Comparison of ENCODE assay signal across 9 mouse cellular contexts in the genomic region with DNA sequence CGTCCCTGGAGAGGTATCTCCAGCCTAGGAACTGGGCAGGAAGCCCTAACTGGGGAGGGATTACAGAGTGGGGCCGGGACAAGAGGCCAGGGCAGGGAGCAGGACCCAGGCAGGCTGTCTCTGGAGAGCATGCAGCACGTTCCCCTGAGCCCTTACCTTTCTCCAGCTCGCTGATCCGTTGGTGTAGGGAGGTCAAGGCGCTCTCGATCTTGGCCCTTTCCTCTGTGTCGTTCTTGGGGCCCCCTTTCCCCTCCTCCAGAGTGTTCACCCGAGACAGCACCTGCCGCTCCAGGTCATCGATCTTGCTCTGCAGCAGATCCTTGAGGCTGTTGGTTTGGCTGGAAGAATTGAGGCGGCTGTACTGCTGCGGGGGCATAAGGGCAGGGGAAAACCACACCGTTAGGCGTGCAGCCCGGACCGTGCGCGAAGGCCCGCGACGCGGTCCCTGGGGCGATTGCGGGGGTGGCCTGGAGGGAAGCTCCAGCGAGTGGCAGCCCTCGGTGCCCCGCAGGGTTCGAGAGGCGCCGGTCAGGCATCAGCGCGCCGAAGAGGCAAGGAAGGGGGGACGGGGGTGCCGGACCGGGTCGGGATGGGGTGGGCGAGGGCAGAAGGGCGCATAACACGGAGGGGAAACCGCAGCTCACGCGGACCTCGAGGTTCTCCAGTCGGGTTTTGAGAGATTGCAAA. TPM values are rescaled to one million over a fixed set of nuclear protein-coding genes. Genes with fewer than 3 reads are reported as not detected.
DNase-seq lines count a peak whose midpoint lies in the region; ATAC-seq and TF ChIP-seq lines count a peak whose summit lies in the region.
"Had no signal": no experiment of that assay in that cellular context is flagged by ENCODE, and none has a peak within 500 bp of the region (broad histone marks: within the 10 kb centered on the region; RNA-seq: fewer than 3 reads in every experiment).

No protein-coding gene starts in this region.

- H3K36me3 ChIP-seq in kidney, embryonic 14.5 days (ENCODE audit: control insufficient read depth, insufficient read depth, low read length), result no peaks in the 10 kb centered on the region
- no peaks in the 10 kb centered on the region for H3K36me3 ChIP-seq in forebrain, embryonic 12.5 days (replicated peaks)
- no peaks in the 10 kb centered on the region for H3K36me3 ChIP-seq in hindbrain, embryonic 14.5 days (replicated peaks; ENCODE audit: control insufficient read depth, insufficient read depth)
- no peaks in the 10 kb centered on the region for H3K36me3 ChIP-seq in myocyte (ENCODE audit: control insufficient read depth, insufficient read depth)

- under 1% methylated on average over 46 of the region's 46 CpGs for WGBS in kidney, embryonic 14.5 days
- WGBS in forebrain, embryonic 12.5 days, result under 1% methylated on average over 43 of the region's 46 CpGs
- under 1% methylated on average over 46 of the region's 46 CpGs for WGBS in hindbrain, embryonic 14.5 days

- H3ac ChIP-seq in myocyte (ENCODE audit: control insufficient read depth, insufficient read length), result peak overlapping the region; percentile 48

- H3K27ac ChIP-seq in kidney, embryonic 14.5 days (ENCODE audit: low read depth, low read length), result no peak overlapping the region
- H3K27ac ChIP-seq in forebrain, embryonic 12.5 days, result no peak overlapping the region
- H3K27ac ChIP-seq in hindbrain, embryonic 14.5 days, result no peak overlapping the region

- H3K9me3 ChIP-seq in kidney, embryonic 14.5 days (ENCODE audit: control insufficient read depth, low read length), result no peaks in the 10 kb centered on the region
- H3K9me3 ChIP-seq in forebrain, embryonic 12.5 days, result no peaks in the 10 kb centered on the region
- no peaks in the 10 kb centered on the region for H3K9me3 ChIP-seq in hindbrain, embryonic 14.5 days (ENCODE audit: control insufficient read depth, low read length)

- no peak for TF ChIP-seq POLR2A in myocyte (IDR thresholded peaks at IDR 0.05; ENCODE audit: insufficient read length, low read depth)

- H3K27me3 ChIP-seq in kidney, embryonic 14.5 days (ENCODE audit: control insufficient read depth, insufficient read depth, low read length), result peaks cover 71% of the 10 kb centered on the region
- H3K27me3 ChIP-seq in forebrain, embryonic 12.5 days, result peaks cover 99% of the 10 kb centered on the region
- peaks cover 12% of the 10 kb centered on the region; the same call in 1 of the 2 replicates for H3K27me3 ChIP-seq in hindbrain, embryonic 14.5 days (ENCODE audit: control insufficient read depth, insufficient read depth, low read length)
- peaks cover 34% of the 10 kb centered on the region for H3K27me3 ChIP-seq in myocyte (ENCODE audit: control insufficient read depth, insufficient read depth, insufficient read length)

- peak overlapping the region; percentile 99 for H3K4me2 ChIP-seq in kidney, embryonic 14.5 days (replicated peaks; ENCODE audit: low read depth, low read length)
- H3K4me2 ChIP-seq in forebrain, embryonic 12.5 days, result peak overlapping the region; percentile 99
- H3K4me2 ChIP-seq in hindbrain, embryonic 14.5 days (replicated peaks), result peak overlapping the region; percentile 88
- peak overlapping the region; percentile 98 for H3K4me2 ChIP-seq in myocyte (ENCODE audit: low read depth)

- H3K4me3 ChIP-seq in kidney, embryonic 14.5 days (ENCODE audit: low read length), result peak overlapping the region; percentile 52
- peak overlapping the region; percentile 62 for H3K4me3 ChIP-seq in forebrain, embryonic 12.5 days (replicated peaks)
- H3K4me3 ChIP-seq in hindbrain, embryonic 14.5 days (replicated peaks; ENCODE audit: low read length), result peak overlapping the region; percentile 57
- peak overlapping the region; percentile 8 for H3K4me3 ChIP-seq in myocyte

- H3K9ac ChIP-seq in kidney, embryonic 14.5 days (ENCODE audit: low read depth, low read length), result peak overlapping the region; percentile 58
- peak overlapping the region; percentile 81 for H3K9ac ChIP-seq in forebrain, embryonic 12.5 days
- peak overlapping the region; percentile 74 for H3K9ac ChIP-seq in hindbrain, embryonic 14.5 days

- no peak for DNase-seq in kidney, postnatal 25 days
- peak; percentile 49 for DNase-seq in R1 (ENCODE audit: low read depth, low spot score)
- DNase-seq in hindbrain, embryonic 14.5 days (ENCODE audit: low spot score), result no peak
- DNase-seq in left cerebral cortex, adult 8-10 months (ENCODE audit: low spot score in 2 of 2), result no peak

- no peak for ATAC-seq in kidney, embryonic 14.5 days (ENCODE audit: low FRiP score, low TSS enrichment)
- ATAC-seq in forebrain, embryonic 12.5 days (ENCODE audit: low FRiP score), result no peak
- ATAC-seq in hindbrain, embryonic 14.5 days (ENCODE audit: low FRiP score), result no peak
- ATAC-seq in frontal cortex, adult (ENCODE audit: low TSS enrichment), result no peak
- ATAC-seq: Patski had no signal

- peaks cover 40% of the 10 kb centered on the region for H3K4me1 ChIP-seq in kidney, embryonic 14.5 days (ENCODE audit: control insufficient read depth, insufficient read depth, low read length)
- H3K4me1 ChIP-seq in forebrain, embryonic 12.5 days, result peaks cover 76% of the 10 kb centered on the region
- H3K4me1 ChIP-seq in hindbrain, embryonic 14.5 days (replicated peaks; ENCODE audit: control insufficient read depth, insufficient read depth, low read length), result peaks cover 45% of the 10 kb centered on the region

- no peaks in the 10 kb centered on the region for H3K79me2 ChIP-seq in myocyte (ENCODE audit: control insufficient read depth, insufficient read depth)

TF ChIP-seq in myocyte, 11 proteins besides CTCF, POLR2A, EP300 and RAD21:
- TF ChIP-seq POLR2AphosphoS2 (IDR thresholded peaks at IDR 0.05; ENCODE audit: insufficient read length, low read depth) (no peak), MYOD1 (IDR thresholded peaks at IDR 0.05; ENCODE audit: control insufficient read depth in 1 of 3, insufficient read length in 2 of 3, low read depth in 2 of 3) (no peak), REST (IDR thresholded peaks at IDR 0.05; ENCODE audit: insufficient read depth, insufficient read length) (no peak), USF1 (IDR thresholded peaks at IDR 0.05; ENCODE audit: low read depth) (no peak), MAX (IDR thresholded peaks at IDR 0.05; ENCODE audit: low read depth) (no peak), SRF (IDR thresholded peaks at IDR 0.05; ENCODE audit: control insufficient read depth, insufficient read length, low read depth) (no peak), TCF12 (IDR thresholded peaks at IDR 0.05; ENCODE audit: insufficient read depth, poor library complexity, severe bottlenecking) (no peak), CEBPB (IDR thresholded peaks at IDR 0.05; ENCODE audit: insufficient read depth, poor library complexity, severe bottlenecking) (no peak), MYOG (IDR thresholded peaks at IDR 0.05; ENCODE audit: control insufficient read depth in 1 of 3, insufficient read depth in 1 of 3, insufficient read length in 2 of 3, low read depth in 2 of 3) (peak in 1 of 3 experiments; percentile 24)

RNA-seq across cellular contexts. Expression of gene Nptx1, which starts 0.9 kb away (rescaled TPM):
- polyA plus RNA-seq in kidney, embryonic 14.5 days (2014; fragmentation: Nextera tagmentation; extraction: Ambion mirVana), result 0.40 and 0.53 TPM in 2 replicates
- polyA plus RNA-seq in forebrain, embryonic 12.5 days (2016; fragmentation: Nextera tagmentation; extraction: Ambion mirVana), result 4.0 and 4.8 TPM in 2 replicates
- 17.4 and 20.5 TPM in 2 replicates for polyA plus RNA-seq in hindbrain, embryonic 14.5 days (2014; fragmentation: Nextera tagmentation; extraction: Ambion mirVana)
- 9.3 TPM for polyA plus RNA-seq in myocyte (2012; fragmentation: generic; extraction: Trizol)
- total RNA-seq in left cerebral cortex, adult 8-10 months (2022), result 100 to 1,000 TPM; 185 to 209 (median 199) TPM

RNA-seq across cellular contexts. Expression of gene Endov, which starts 55.5 kb away (rescaled TPM):
- polyA plus RNA-seq in kidney, embryonic 14.5 days (2014; fragmentation: Nextera tagmentation; extraction: Ambion mirVana), result 14.6 and 18.4 TPM in 2 replicates
- polyA plus RNA-seq in forebrain, embryonic 12.5 days (2016; fragmentation: Nextera tagmentation; extraction: Ambion mirVana), result 23.1 and 23.5 TPM in 2 replicates
- 11.4 and 15.9 TPM in 2 replicates for polyA plus RNA-seq in hindbrain, embryonic 14.5 days (2014; fragmentation: Nextera tagmentation; extraction: Ambion mirVana)
- 16.6 TPM for polyA plus RNA-seq in myocyte (2012; fragmentation: generic; extraction: Trizol)
- 10 to 100 TPM; 27.8 to 35.2 (median 32.8) TPM for total RNA-seq in left cerebral cortex, adult 8-10 months (2022)

RNA-seq across cellular contexts. Expression of gene Rptor, which starts 56.1 kb away (rescaled TPM):
- polyA plus RNA-seq in kidney, embryonic 14.5 days (2014; fragmentation: Nextera tagmentation; extraction: Ambion mirVana), result 11.8 and 15.7 TPM in 2 replicates
- 15.8 and 16.1 TPM in 2 replicates for polyA plus RNA-seq in forebrain, embryonic 12.5 days (2016; fragmentation: Nextera tagmentation; extraction: Ambion mirVana)
- polyA plus RNA-seq in hindbrain, embryonic 14.5 days (2014; fragmentation: Nextera tagmentation; extraction: Ambion mirVana), result 12.3 and 13.2 TPM in 2 replicates
- polyA plus RNA-seq in myocyte (2012; fragmentation: generic; extraction: Trizol), result 59.5 TPM
- total RNA-seq in left cerebral cortex, adult 8-10 months (2022), result 10 to 100 TPM; 57.5 to 65.0 (median 61.0) TPM

Comparison
In these comparisons a context has a peak if more than half of its experiments do, and no peak if none do; other contexts are left out.
1. H3K4me3 ChIP-seq: peak in every context shown above with its lines; median percentile 62 in forebrain, embryonic 12.5 days; 57 in hindbrain, embryonic 14.5 days; 52 in kidney, embryonic 14.5 days; 8 in myocyte.